Mouse (Mus musculus): Measurements from ENCODE around the gene Ephb6. TPM values are rescaled to one million over a fixed set of nuclear protein-coding genes. Genes with fewer than 3 reads are reported as not detected.

The Ephb6 gene
- polyA plus RNA-seq, 1 experiment from 2014 or later, result 4.4 TPM

DNA sequence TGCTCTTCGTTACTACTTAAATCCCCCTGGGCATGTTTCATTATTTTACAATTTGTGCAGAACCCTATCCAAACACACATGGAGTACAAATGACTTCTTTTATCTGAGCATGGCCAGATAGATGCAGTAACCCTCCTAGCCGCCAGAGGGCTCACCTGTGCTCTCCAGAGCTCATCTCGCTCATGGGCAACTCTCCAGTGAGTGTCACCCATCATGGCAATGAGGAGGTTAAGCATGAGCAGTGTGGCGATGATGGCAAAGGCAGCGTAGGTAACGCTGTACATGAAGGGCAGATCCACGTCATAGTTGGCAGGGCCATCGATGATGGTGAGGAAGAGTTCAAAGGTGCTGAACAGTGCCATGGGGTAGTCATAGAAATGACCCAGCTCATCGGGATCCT, 17.4 kb downstream of the Ephb6 start:
- no peaks in the 10 kb centered on the region for H3K36me3 ChIP-seq (ENCODE audit: control insufficient read depth, insufficient read depth, low read length)
- no peak overlapping the region for H3K9ac ChIP-seq (ENCODE audit: low read length)
- H3K4me2 ChIP-seq (ENCODE audit: low read length), result no peak overlapping the region
- 64% methylated on average over 9 of the region's 9 CpGs for WGBS
- H3K27me3 ChIP-seq (ENCODE audit: control insufficient read depth, insufficient read depth, low read length), result no peaks in the 10 kb centered on the region
- H3K27ac ChIP-seq (replicated peaks in 1 of 2; ENCODE audit: control insufficient read depth in 1 of 2, insufficient read depth in 1 of 2, low read depth in 2 of 2, low read length in 2 of 2), result no peak overlapping the region
- H3K9me3 ChIP-seq (ENCODE audit: control insufficient read depth, low read length), result no peaks in the 10 kb centered on the region
- no peak for ATAC-seq (ENCODE audit: insufficient number of reproducible peaks, insufficient read depth, low FRiP score, low read depth)
- no peak overlapping the region for H3K4me3 ChIP-seq (ENCODE audit: control insufficient read depth in 1 of 2, insufficient read depth in 1 of 2, low read depth in 1 of 2, low read length in 2 of 2)
- H3K4me1 ChIP-seq (ENCODE audit: control insufficient read depth in 2 of 2, insufficient read depth in 2 of 2, low read length in 2 of 2), result no peaks in the 10 kb centered on the region

GRCm38 (mm10) chr6:41628180-41628579, 22.9 kb downstream of the Ephb6 start:
- H3K4me2 ChIP-seq (ENCODE audit: low read length), result no peak overlapping the region
- H3K9me3 ChIP-seq (ENCODE audit: control insufficient read depth, low read length), result no peaks in the 10 kb centered on the region
- H3K9ac ChIP-seq (ENCODE audit: low read length), result no peak overlapping the region
- H3K4me1 ChIP-seq (ENCODE audit: control insufficient read depth in 2 of 2, insufficient read depth in 2 of 2, low read length in 2 of 2), result no peaks in the 10 kb centered on the region
- H3K36me3 ChIP-seq (ENCODE audit: control insufficient read depth, insufficient read depth, low read length), result no peaks in the 10 kb centered on the region
- no peak overlapping the region for H3K4me3 ChIP-seq (ENCODE audit: control insufficient read depth in 1 of 2, insufficient read depth in 1 of 2, low read depth in 1 of 2, low read length in 2 of 2)
- H3K27ac ChIP-seq (replicated peaks in 1 of 2; ENCODE audit: control insufficient read depth in 1 of 2, insufficient read depth in 1 of 2, low read depth in 2 of 2, low read length in 2 of 2), result no peak overlapping the region
- 61% methylated on average over 1 of the region's 1 CpGs for WGBS
- ATAC-seq (ENCODE audit: insufficient number of reproducible peaks, insufficient read depth, low FRiP score, low read depth), result no peak
- no peaks in the 10 kb centered on the region for H3K27me3 ChIP-seq (ENCODE audit: control insufficient read depth, insufficient read depth, low read length)

GRCm38 (mm10) chr6:41630791-41631190, 25.5 kb downstream of the Ephb6 start:
- ATAC-seq (ENCODE audit: insufficient number of reproducible peaks, insufficient read depth, low FRiP score, low read depth), result no peak
- no peaks in the 10 kb centered on the region for H3K36me3 ChIP-seq (ENCODE audit: control insufficient read depth, insufficient read depth, low read length)
- no peak overlapping the region for H3K27ac ChIP-seq (replicated peaks in 1 of 2; ENCODE audit: control insufficient read depth in 1 of 2, insufficient read depth in 1 of 2, low read depth in 2 of 2, low read length in 2 of 2)
- H3K4me3 ChIP-seq (ENCODE audit: control insufficient read depth in 1 of 2, insufficient read depth in 1 of 2, low read depth in 1 of 2, low read length in 2 of 2), result no peak overlapping the region
- H3K9me3 ChIP-seq (ENCODE audit: control insufficient read depth, low read length), result no peaks in the 10 kb centered on the region
- no peaks in the 10 kb centered on the region for H3K4me1 ChIP-seq (ENCODE audit: control insufficient read depth in 2 of 2, insufficient read depth in 2 of 2, low read length in 2 of 2)
- no peak overlapping the region for H3K9ac ChIP-seq (ENCODE audit: low read length)
- H3K27me3 ChIP-seq (ENCODE audit: control insufficient read depth, insufficient read depth, low read length), result no peaks in the 10 kb centered on the region
- 54% methylated on average over 2 of the region's 2 CpGs for WGBS
- no peak overlapping the region for H3K4me2 ChIP-seq (ENCODE audit: low read length)

GRCm38 (mm10) chr6:41631549-41631948, 26.3 kb downstream of the Ephb6 start:
- Histone ChIP-seq H3K4me1 (ENCODE audit: control insufficient read depth in 2 of 2, insufficient read depth in 2 of 2, low read length in 2 of 2) (no peaks in the 10 kb centered on the region), H3K4me2 (ENCODE audit: low read length) (no peak overlapping the region), H3K27me3 (ENCODE audit: control insufficient read depth, insufficient read depth, low read length) (no peaks in the 10 kb centered on the region), H3K4me3 (ENCODE audit: control insufficient read depth in 1 of 2, insufficient read depth in 1 of 2, low read depth in 1 of 2, low read length in 2 of 2) (no peak overlapping the region), H3K9ac (ENCODE audit: low read length) (no peak overlapping the region), H3K9me3 (ENCODE audit: control insufficient read depth, low read length) (no peaks in the 10 kb centered on the region), H3K27ac (replicated peaks in 1 of 2; ENCODE audit: control insufficient read depth in 1 of 2, insufficient read depth in 1 of 2, low read depth in 2 of 2, low read length in 2 of 2) (no peak overlapping the region), H3K36me3 (ENCODE audit: control insufficient read depth, insufficient read depth, low read length) (no peaks in the 10 kb centered on the region)
- no peak for ATAC-seq (ENCODE audit: insufficient number of reproducible peaks, insufficient read depth, low FRiP score, low read depth)
- 66% methylated on average over 4 of the region's 4 CpGs for WGBS

GRCm38 (mm10) chr6:41635211-41635610, 29.9 kb downstream of the Ephb6 start:
- H3K9me3 ChIP-seq (ENCODE audit: control insufficient read depth, low read length), result no peaks in the 10 kb centered on the region
- 29% methylated on average over 1 of the region's 1 CpGs for WGBS
- H3K36me3 ChIP-seq (ENCODE audit: control insufficient read depth, insufficient read depth, low read length), result no peaks in the 10 kb centered on the region
- no peak overlapping the region for H3K4me3 ChIP-seq (ENCODE audit: control insufficient read depth in 1 of 2, insufficient read depth in 1 of 2, low read depth in 1 of 2, low read length in 2 of 2)
- H3K27me3 ChIP-seq (ENCODE audit: control insufficient read depth, insufficient read depth, low read length), result no peaks in the 10 kb centered on the region
- no peaks in the 10 kb centered on the region for H3K4me1 ChIP-seq (ENCODE audit: control insufficient read depth in 2 of 2, insufficient read depth in 2 of 2, low read length in 2 of 2)
- no peak for ATAC-seq (ENCODE audit: insufficient number of reproducible peaks, insufficient read depth, low FRiP score, low read depth)
- no peak overlapping the region for H3K27ac ChIP-seq (replicated peaks in 1 of 2; ENCODE audit: control insufficient read depth in 1 of 2, insufficient read depth in 1 of 2, low read depth in 2 of 2, low read length in 2 of 2)
- H3K9ac ChIP-seq (ENCODE audit: low read length), result no peak overlapping the region
- no peak overlapping the region for H3K4me2 ChIP-seq (ENCODE audit: low read length)

GRCm38 (mm10) chr6:41636178-41636577, 30.9 kb downstream of the Ephb6 start, which contains the start of gene Trpv6:
TSS of gene Trpv6 (minus strand) at chr6:41636405.
- WGBS, result 11% methylated on average over 5 of the region's 5 CpGs
- H3K4me3 ChIP-seq (ENCODE audit: control insufficient read depth in 1 of 2, insufficient read depth in 1 of 2, low read depth in 1 of 2, low read length in 2 of 2), result no peak within 1 kb of the TSS
- no peak within 1 kb of the TSS for H3K27ac ChIP-seq (replicated peaks in 1 of 2; ENCODE audit: control insufficient read depth in 1 of 2, insufficient read depth in 1 of 2, low read depth in 2 of 2, low read length in 2 of 2)
- H3K4me1 ChIP-seq (ENCODE audit: control insufficient read depth in 2 of 2, insufficient read depth in 2 of 2, low read length in 2 of 2), result no peaks in the 10 kb centered on the region
- ATAC-seq (ENCODE audit: insufficient number of reproducible peaks, insufficient read depth, low FRiP score, low read depth), result no peak
- H3K4me2 ChIP-seq (ENCODE audit: low read length), result no peak within 1 kb of the TSS
- no peaks in the 10 kb centered on the region for H3K36me3 ChIP-seq (ENCODE audit: control insufficient read depth, insufficient read depth, low read length)
- no peaks in the 10 kb centered on the region for H3K9me3 ChIP-seq (ENCODE audit: control insufficient read depth, low read length)
- H3K27me3 ChIP-seq (ENCODE audit: control insufficient read depth, insufficient read depth, low read length), result no peaks in the 10 kb centered on the region
- no peak within 1 kb of the TSS for H3K9ac ChIP-seq (ENCODE audit: low read length)

- WGBS, result 30% methylated on average over 1 of the region's 1 CpGs
Measured at GRCm38 (mm10) chr6:41637393-41637792, 32.1 kb downstream of the Ephb6 start.

GRCm38 (mm10) chr6:41637927-41638506, 32.7 kb downstream of the Ephb6 start:
- H3K9ac ChIP-seq (ENCODE audit: low read length), result no peak overlapping the region
- H3K9me3 ChIP-seq (ENCODE audit: control insufficient read depth, low read length), result no peaks in the 10 kb centered on the region
- WGBS, result 68% methylated on average over 6 of the region's 6 CpGs
- H3K36me3 ChIP-seq (ENCODE audit: control insufficient read depth, insufficient read depth, low read length), result no peaks in the 10 kb centered on the region
- H3K4me3 ChIP-seq (ENCODE audit: control insufficient read depth in 1 of 2, insufficient read depth in 1 of 2, low read depth in 1 of 2, low read length in 2 of 2), result no peak overlapping the region
- no peaks in the 10 kb centered on the region for H3K4me1 ChIP-seq (ENCODE audit: control insufficient read depth in 2 of 2, insufficient read depth in 2 of 2, low read length in 2 of 2)
- H3K27me3 ChIP-seq (ENCODE audit: control insufficient read depth, insufficient read depth, low read length), result no peaks in the 10 kb centered on the region
- no peak for ATAC-seq (ENCODE audit: insufficient number of reproducible peaks, insufficient read depth, low FRiP score, low read depth)
- H3K27ac ChIP-seq (replicated peaks in 1 of 2; ENCODE audit: control insufficient read depth in 1 of 2, insufficient read depth in 1 of 2, low read depth in 2 of 2, low read length in 2 of 2), result no peak overlapping the region
- no peak overlapping the region for H3K4me2 ChIP-seq (ENCODE audit: low read length)

More at GRCm38 (mm10) chr6:41637393-41637792, 32.1 kb downstream of the Ephb6 start:
- Histone ChIP-seq H3K9me3 (ENCODE audit: control insufficient read depth, low read length) (no peaks in the 10 kb centered on the region), H3K36me3 (ENCODE audit: control insufficient read depth, insufficient read depth, low read length) (no peaks in the 10 kb centered on the region), H3K4me2 (ENCODE audit: low read length) (no peak overlapping the region), H3K27me3 (ENCODE audit: control insufficient read depth, insufficient read depth, low read length) (no peaks in the 10 kb centered on the region), H3K27ac (replicated peaks in 1 of 2; ENCODE audit: control insufficient read depth in 1 of 2, insufficient read depth in 1 of 2, low read depth in 2 of 2, low read length in 2 of 2) (no peak overlapping the region), H3K9ac (ENCODE audit: low read length) (no peak overlapping the region), H3K4me3 (ENCODE audit: control insufficient read depth in 1 of 2, insufficient read depth in 1 of 2, low read depth in 1 of 2, low read length in 2 of 2) (no peak overlapping the region), H3K4me1 (ENCODE audit: control insufficient read depth in 2 of 2, insufficient read depth in 2 of 2, low read length in 2 of 2) (no peaks in the 10 kb centered on the region)
- ATAC-seq (ENCODE audit: insufficient number of reproducible peaks, insufficient read depth, low FRiP score, low read depth), result no peak
